Mouse (Mus musculus) spleen, postnatal 14 days (tissue): Measurements from ENCODE around the gene Fxyd5.

Experiments
- DNase-seq, 2 experiments: peaks; one replicate each; pipeline ENCODE4 v3.0.0; 2021 to 2022; ENCODE audit warnings: low spot score in 2 of 2

Fxyd5 gene

GRCm38 (mm10) chr7:31042431-31042910 is at the start of gene Fxyd5:
TSS of gene Fxyd5 (minus strand) at chr7:31042481.
- no peak for DNase-seq

- no peak for DNase-seq
Measured at GRCm38 (mm10) chr7:31089721-31090120, 47.4 kb upstream of the Fxyd5 start.

- no peak for DNase-seq
Measured at GRCm38 (mm10) chr7:31088206-31088605, 45.9 kb upstream of the Fxyd5 start.

GRCm38 (mm10) chr7:31087262-31087661 is 45.0 kb upstream of the Fxyd5 start:
- no peak for DNase-seq

GRCm38 (mm10) chr7:31086175-31086755 is 44.0 kb upstream of the Fxyd5 start:
- no peak for DNase-seq

- no peak for DNase-seq
Measured at GRCm38 (mm10) chr7:31085171-31085570, 42.9 kb upstream of the Fxyd5 start.

- DNase-seq: no peak
Measured at GRCm38 (mm10) chr7:31084140-31084539, 41.9 kb upstream of the Fxyd5 start.

GRCm38 (mm10) chr7:31082831-31083588 is 40.7 kb upstream of the Fxyd5 start:
- no peak for DNase-seq

GRCm38 (mm10) chr7:31082106-31082505 is 39.8 kb upstream of the Fxyd5 start:
- no peak for DNase-seq

GRCm38 (mm10) chr7:31081106-31081505 is 38.8 kb upstream of the Fxyd5 start:
- DNase-seq: no peak

- no peak for DNase-seq
Measured at GRCm38 (mm10) chr7:31080611-31081010, 38.3 kb upstream of the Fxyd5 start.

- DNase-seq: no peak
Measured at GRCm38 (mm10) chr7:31079670-31080069, 37.4 kb upstream of the Fxyd5 start.

GRCm38 (mm10) chr7:31077885-31078445 is 35.7 kb upstream of the Fxyd5 start:
- DNase-seq: no peak

- DNase-seq: no peak
Measured at GRCm38 (mm10) chr7:31077470-31077869, 35.2 kb upstream of the Fxyd5 start.

GRCm38 (mm10) chr7:31076492-31076891 is 34.2 kb upstream of the Fxyd5 start, which contains the start of gene Fxyd3:
TSS of gene Fxyd3 (minus strand) at chr7:31076704.
- no peak for DNase-seq

- no peak for DNase-seq
Measured at GRCm38 (mm10) chr7:31074713-31075069, 32.4 kb upstream of the Fxyd5 start.

GRCm38 (mm10) chr7:31074061-31074712 is 31.9 kb upstream of the Fxyd5 start:
- DNase-seq: no peak

GRCm38 (mm10) chr7:31073546-31073945 is 31.3 kb upstream of the Fxyd5 start:
- DNase-seq: no peak

GRCm38 (mm10) chr7:31072326-31072725 is 30.0 kb upstream of the Fxyd5 start:
- DNase-seq: no peak

- DNase-seq: no peak
Measured at GRCm38 (mm10) chr7:31070324-31070723, 28.0 kb upstream of the Fxyd5 start.

GRCm38 (mm10) chr7:31069491-31069890 is 27.2 kb upstream of the Fxyd5 start:
- DNase-seq: no peak

GRCm38 (mm10) chr7:31067836-31068235 is 25.6 kb upstream of the Fxyd5 start:
- no peak for DNase-seq
